Mouse (Mus musculus): ENCODE results near the gene Alx1. TPM values are rescaled to one million over a fixed set of nuclear protein-coding genes. Genes with fewer than 3 reads are reported as not detected.

The Alx1 gene
- polyA plus RNA-seq, 1 experiment from 2014 or later = 0.11 TPM

GRCm38 (mm10) chr10:103027931-103028252 lies 2.1 kb downstream of the Alx1 start:
- ATAC-seq (replicated peaks; ENCODE audit: low FRiP score, low TSS enrichment, low read depth) (no peak; the same call in 1 of the 2 replicates), DNase-seq (ENCODE audit: low spot score) (no peak)
- H3K9me3 ChIP-seq (ENCODE audit: control insufficient read depth, low read length) = no peaks in the 10 kb centered on the region
- WGBS = 0% methylated on average over 15 of the region's 15 CpGs
- H3K4me2 ChIP-seq (ENCODE audit: low read length) = peak overlapping the region; percentile 51
- no peaks in the 10 kb centered on the region for H3K36me3 ChIP-seq (ENCODE audit: control insufficient read depth, insufficient read depth, low read length)
- no peak overlapping the region for H3K27ac ChIP-seq (ENCODE audit: low read depth)
- H3K27me3 ChIP-seq (replicated peaks; ENCODE audit: control insufficient read depth, insufficient read depth, low read length) = peaks cover 86% of the 10 kb centered on the region
- peaks cover 10% of the 10 kb centered on the region; the same call in 1 of the 2 replicates for H3K4me1 ChIP-seq (replicated peaks; ENCODE audit: control insufficient read depth, insufficient read depth, low read length)
- peak overlapping the region; percentile 34 for H3K4me3 ChIP-seq (ENCODE audit: low read depth, low read length)
- no peak overlapping the region for H3K9ac ChIP-seq (ENCODE audit: low read length)

- Histone ChIP-seq H3K27ac (ENCODE audit: low read depth) (no peak overlapping the region), H3K4me2 (ENCODE audit: low read length) (peak overlapping the region; percentile 51; the same call in 1 of the 2 replicates), H3K27me3 (replicated peaks; ENCODE audit: control insufficient read depth, insufficient read depth, low read length) (peaks cover 85% of the 10 kb centered on the region), H3K4me3 (ENCODE audit: low read depth, low read length) (peak overlapping the region; percentile 34; the same call in 1 of the 2 replicates), H3K9ac (ENCODE audit: low read length) (no peak overlapping the region), H3K9me3 (ENCODE audit: control insufficient read depth, low read length) (no peaks in the 10 kb centered on the region), H3K36me3 (ENCODE audit: control insufficient read depth, insufficient read depth, low read length) (no peaks in the 10 kb centered on the region), H3K4me1 (replicated peaks; ENCODE audit: control insufficient read depth, insufficient read depth, low read length) (peaks cover 10% of the 10 kb centered on the region; the same call in 1 of the 2 replicates)
- DNase-seq (ENCODE audit: low spot score) (peak; percentile 69), ATAC-seq (replicated peaks; ENCODE audit: low FRiP score, low TSS enrichment, low read depth) (no peak)
- WGBS = under 1% methylated on average over 20 of the region's 20 CpGs
Measured at GRCm38 (mm10) chr10:103027226-103027930, 2.6 kb downstream of the Alx1 start.

- Histone ChIP-seq H3K9me3 (ENCODE audit: control insufficient read depth, low read length) (no peaks in the 10 kb centered on the region), H3K4me2 (ENCODE audit: low read length) (no peak overlapping the region), H3K27ac (ENCODE audit: low read depth) (no peak overlapping the region), H3K4me1 (replicated peaks; ENCODE audit: control insufficient read depth, insufficient read depth, low read length) (peaks cover 10% of the 10 kb centered on the region; the same call in 1 of the 2 replicates), H3K27me3 (replicated peaks; ENCODE audit: control insufficient read depth, insufficient read depth, low read length) (peaks cover 79% of the 10 kb centered on the region), H3K4me3 (ENCODE audit: low read depth, low read length) (no peak overlapping the region), H3K36me3 (ENCODE audit: control insufficient read depth, insufficient read depth, low read length) (no peaks in the 10 kb centered on the region), H3K9ac (ENCODE audit: low read length) (no peak overlapping the region)
- ATAC-seq (replicated peaks; ENCODE audit: low FRiP score, low TSS enrichment, low read depth) = no peak
- WGBS = 2% methylated on average over 17 of the region's 17 CpGs
- peak; percentile 67 for DNase-seq (ENCODE audit: low spot score)
Measured at GRCm38 (mm10) chr10:103026636-103027225, 3.3 kb downstream of the Alx1 start.

- H3K9ac ChIP-seq (ENCODE audit: low read length) = no peak overlapping the region
- H3K4me3 ChIP-seq (ENCODE audit: low read depth, low read length) = no peak overlapping the region
- H3K4me2 ChIP-seq (ENCODE audit: low read length) = no peak overlapping the region
- H3K4me1 ChIP-seq (replicated peaks; ENCODE audit: control insufficient read depth, insufficient read depth, low read length) = no peaks in the 10 kb centered on the region
- 76% methylated on average over 2 of the region's 2 CpGs for WGBS
- no peak overlapping the region for H3K27ac ChIP-seq (ENCODE audit: low read depth)
- H3K36me3 ChIP-seq (ENCODE audit: control insufficient read depth, insufficient read depth, low read length) = no peaks in the 10 kb centered on the region
- no peaks in the 10 kb centered on the region for H3K9me3 ChIP-seq (ENCODE audit: control insufficient read depth, low read length)
- no peak for ATAC-seq (replicated peaks; ENCODE audit: low FRiP score, low TSS enrichment, low read depth)
- DNase-seq (ENCODE audit: low spot score) = no peak
- no peaks in the 10 kb centered on the region for H3K27me3 ChIP-seq (replicated peaks; ENCODE audit: control insufficient read depth, insufficient read depth, low read length)
Measured at GRCm38 (mm10) chr10:103002556-103002955, 27.5 kb downstream of the Alx1 start.

- Histone ChIP-seq H3K9me3 (ENCODE audit: control insufficient read depth, low read length) (no peaks in the 10 kb centered on the region), H3K36me3 (ENCODE audit: control insufficient read depth, insufficient read depth, low read length) (no peaks in the 10 kb centered on the region), H3K4me3 (ENCODE audit: low read depth, low read length) (no peak overlapping the region), H3K4me1 (replicated peaks; ENCODE audit: control insufficient read depth, insufficient read depth, low read length) (no peaks in the 10 kb centered on the region), H3K9ac (ENCODE audit: low read length) (no peak overlapping the region), H3K27me3 (replicated peaks; ENCODE audit: control insufficient read depth, insufficient read depth, low read length) (no peaks in the 10 kb centered on the region), H3K27ac (ENCODE audit: low read depth) (no peak overlapping the region), H3K4me2 (ENCODE audit: low read length) (no peak overlapping the region; the same call in 1 of the 2 replicates)
- ATAC-seq (replicated peaks; ENCODE audit: low FRiP score, low TSS enrichment, low read depth) (no peak), DNase-seq (ENCODE audit: low spot score) (no peak)
- 20% methylated on average over 8 of the region's 8 CpGs for WGBS
Measured at GRCm38 (mm10) chr10:103000902-103001301, 29.1 kb downstream of the Alx1 start.

- H3K4me3 ChIP-seq (ENCODE audit: low read depth, low read length) = no peak overlapping the region
- H3K27me3 ChIP-seq (replicated peaks; ENCODE audit: control insufficient read depth, insufficient read depth, low read length) = no peaks in the 10 kb centered on the region
- H3K4me2 ChIP-seq (ENCODE audit: low read length) = no peak overlapping the region
- no peaks in the 10 kb centered on the region for H3K4me1 ChIP-seq (replicated peaks; ENCODE audit: control insufficient read depth, insufficient read depth, low read length)
- DNase-seq (ENCODE audit: low spot score) (no peak), ATAC-seq (replicated peaks; ENCODE audit: low FRiP score, low TSS enrichment, low read depth) (no peak)
- no peaks in the 10 kb centered on the region for H3K36me3 ChIP-seq (ENCODE audit: control insufficient read depth, insufficient read depth, low read length)
- no peaks in the 10 kb centered on the region for H3K9me3 ChIP-seq (ENCODE audit: control insufficient read depth, low read length)
- H3K27ac ChIP-seq (ENCODE audit: low read depth) = no peak overlapping the region
- H3K9ac ChIP-seq (ENCODE audit: low read length) = no peak overlapping the region
Measured at GRCm38 (mm10) chr10:102999584-102999983, 30.4 kb downstream of the Alx1 start.

GRCm38 (mm10) chr10:102975106-102975505 lies 54.9 kb downstream of the Alx1 start:
- no peaks in the 10 kb centered on the region for H3K4me1 ChIP-seq (replicated peaks; ENCODE audit: control insufficient read depth, insufficient read depth, low read length)
- DNase-seq (ENCODE audit: low spot score) (no peak), ATAC-seq (replicated peaks; ENCODE audit: low FRiP score, low TSS enrichment, low read depth) (no peak)
- no peak overlapping the region for H3K9ac ChIP-seq (ENCODE audit: low read length)
- no peak overlapping the region for H3K27ac ChIP-seq (ENCODE audit: low read depth)
- H3K4me3 ChIP-seq (ENCODE audit: low read depth, low read length) = no peak overlapping the region
- no peak overlapping the region for H3K4me2 ChIP-seq (ENCODE audit: low read length)
- no peaks in the 10 kb centered on the region for H3K9me3 ChIP-seq (ENCODE audit: control insufficient read depth, low read length)
- H3K36me3 ChIP-seq (ENCODE audit: control insufficient read depth, insufficient read depth, low read length) = no peaks in the 10 kb centered on the region
- WGBS = 67% methylated on average over 5 of the region's 5 CpGs
- H3K27me3 ChIP-seq (replicated peaks; ENCODE audit: control insufficient read depth, insufficient read depth, low read length) = no peaks in the 10 kb centered on the region

GRCm38 (mm10) chr10:102959602-102960001 lies 70.4 kb downstream of the Alx1 start:
- H3K36me3 ChIP-seq (ENCODE audit: control insufficient read depth, insufficient read depth, low read length) = no peaks in the 10 kb centered on the region
- no peak overlapping the region for H3K27ac ChIP-seq (ENCODE audit: low read depth)
- H3K4me3 ChIP-seq (ENCODE audit: low read depth, low read length) = no peak overlapping the region
- H3K9ac ChIP-seq (ENCODE audit: low read length) = no peak overlapping the region
- H3K4me1 ChIP-seq (replicated peaks; ENCODE audit: control insufficient read depth, insufficient read depth, low read length) = no peaks in the 10 kb centered on the region
- ATAC-seq (replicated peaks; ENCODE audit: low FRiP score, low TSS enrichment, low read depth) (no peak), DNase-seq (ENCODE audit: low spot score) (no peak)
- 90% methylated on average over 2 of the region's 2 CpGs for whole genome bisulfite sequencing
- no peaks in the 10 kb centered on the region for H3K27me3 ChIP-seq (replicated peaks; ENCODE audit: control insufficient read depth, insufficient read depth, low read length)
- no peak overlapping the region for H3K4me2 ChIP-seq (ENCODE audit: low read length)
- no peaks in the 10 kb centered on the region for H3K9me3 ChIP-seq (ENCODE audit: control insufficient read depth, low read length)

Data from intestine, embryonic 14.5 days (tissue).